ENCODE assay signal across 20 mouse cellular contexts in the genomic region with DNA sequence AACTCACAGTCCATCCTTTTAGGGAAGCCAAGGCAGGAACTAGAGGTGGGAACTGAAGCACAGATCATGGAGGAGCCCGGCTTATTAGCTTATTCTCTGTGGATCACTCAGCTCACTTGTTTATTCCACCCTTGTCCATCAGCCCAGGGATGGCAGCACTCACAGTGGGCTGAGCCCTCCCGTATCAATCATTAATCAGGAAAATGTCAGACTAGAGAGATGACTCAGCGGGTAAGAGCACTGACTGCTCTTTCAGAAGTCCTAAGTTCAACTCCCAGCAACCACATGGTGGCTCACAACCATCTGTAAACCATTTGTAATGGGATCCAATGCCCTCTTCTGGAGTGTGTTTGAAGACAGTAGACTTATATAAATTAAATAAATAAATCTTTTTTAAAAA. TPM values are rescaled to one million over a fixed set of nuclear protein-coding genes. Genes with fewer than 3 reads are reported as not detected.
DNase-seq lines count a peak whose midpoint lies in the region; ATAC-seq and TF ChIP-seq lines count a peak whose summit lies in the region.
"Had no signal": no experiment of that assay in that cellular context is flagged by ENCODE, and none has a peak within 500 bp of the region (broad histone marks: within the 10 kb centered on the region; RNA-seq: fewer than 3 reads in every experiment).

No protein-coding gene starts in this region.

- TF ChIP-seq EP300 in liver, postnatal 0 days (IDR thresholded peaks at IDR 0.05; ENCODE audit: low read depth): no peak

- H3K4me1 ChIP-seq in kidney, embryonic 15.5 days: no peaks in the 10 kb centered on the region
- H3K4me1 ChIP-seq in intestine, embryonic 15.5 days (replicated peaks): no peaks in the 10 kb centered on the region
- no peaks in the 10 kb centered on the region for H3K4me1 ChIP-seq in liver, postnatal 0 days (ENCODE audit: insufficient read depth)
- H3K4me1 ChIP-seq: forebrain, embryonic 12.5 days; heart, embryonic 12.5 days; hindbrain, embryonic 15.5 days; lung, embryonic 15.5 days had no signal

- TF ChIP-seq CTCF in liver, postnatal 0 days (IDR thresholded peaks at IDR 0.05; ENCODE audit: low read depth): 0 out of 2 replicates have a peak, but pooled peaks have one; percentile 17

- 92% methylated on average over 3 of the region's 3 CpGs for WGBS in kidney, embryonic 15.5 days
- 73% methylated on average over 3 of the region's 3 CpGs for WGBS in intestine, embryonic 15.5 days
- 54% methylated on average over 3 of the region's 3 CpGs for WGBS in liver, postnatal 0 days (ENCODE audit: insufficient replicate concordance)

- peaks cover 42% of the 10 kb centered on the region for H3K36me3 ChIP-seq in kidney, embryonic 15.5 days
- no peaks in the 10 kb centered on the region for H3K36me3 ChIP-seq in intestine, embryonic 15.5 days
- peaks cover 12% of the 10 kb centered on the region for H3K36me3 ChIP-seq in liver, postnatal 0 days (replicated peaks; ENCODE audit: insufficient read depth, low read length)

- no peak overlapping the region for H3K9ac ChIP-seq in kidney, embryonic 15.5 days
- H3K9ac ChIP-seq in intestine, embryonic 15.5 days: no peak overlapping the region
- H3K9ac ChIP-seq in liver, postnatal 0 days (replicated peaks): no peak overlapping the region
- H3K9ac ChIP-seq: forebrain, embryonic 12.5 days; heart, embryonic 12.5 days; hindbrain, embryonic 15.5 days; lung, embryonic 15.5 days had no signal

- H3K4me2 ChIP-seq in kidney, embryonic 15.5 days: no peak overlapping the region
- H3K4me2 ChIP-seq in intestine, embryonic 15.5 days (replicated peaks): no peak overlapping the region
- no peak overlapping the region for H3K4me2 ChIP-seq in liver, postnatal 0 days (ENCODE audit: low read depth, low read length)
- H3K4me2 ChIP-seq: forebrain, embryonic 12.5 days; heart, embryonic 12.5 days; hindbrain, embryonic 15.5 days; lung, embryonic 15.5 days; midbrain, embryonic 11.5 days had no signal

- no peaks in the 10 kb centered on the region for H3K9me3 ChIP-seq in kidney, embryonic 15.5 days (replicated peaks)
- H3K9me3 ChIP-seq in intestine, embryonic 15.5 days: no peaks in the 10 kb centered on the region
- no peaks in the 10 kb centered on the region for H3K9me3 ChIP-seq in liver, postnatal 0 days (ENCODE audit: low read length)
- H3K9me3 ChIP-seq: forebrain, embryonic 12.5 days; G1E; heart, embryonic 12.5 days; hindbrain, embryonic 15.5 days; lung, embryonic 15.5 days had no signal

- H3K27me3 ChIP-seq in kidney, embryonic 15.5 days: no peaks in the 10 kb centered on the region
- H3K27me3 ChIP-seq in intestine, embryonic 15.5 days (replicated peaks): no peaks in the 10 kb centered on the region
- H3K27me3 ChIP-seq in liver, postnatal 0 days (ENCODE audit: insufficient read depth, low read length): no peaks in the 10 kb centered on the region
- H3K27me3 ChIP-seq: forebrain, embryonic 12.5 days; heart, embryonic 12.5 days; hindbrain, embryonic 15.5 days; lung, embryonic 15.5 days had no signal

- ATAC-seq in kidney, embryonic 15.5 days (replicated peaks; ENCODE audit: low FRiP score): no peak
- peak; percentile 63 for ATAC-seq in intestine, embryonic 15.5 days
- ATAC-seq in liver, postnatal 0 days: peak; percentile 86
- ATAC-seq in megakaryocyte progenitor cell, adult 5-6 weeks (replicated peaks; ENCODE audit: poor library complexity): no peak

- no peak overlapping the region for H3K4me3 ChIP-seq in kidney, embryonic 15.5 days (replicated peaks)
- no peak overlapping the region for H3K4me3 ChIP-seq in intestine, embryonic 15.5 days (replicated peaks)
- no peak overlapping the region for H3K4me3 ChIP-seq in liver, postnatal 0 days (ENCODE audit: low read depth, low read length)
- H3K4me3 ChIP-seq: forebrain, embryonic 12.5 days; heart, embryonic 12.5 days; hindbrain, embryonic 15.5 days; lung, embryonic 15.5 days had no signal

- DNase-seq in kidney, adult 18-20 months: peak; percentile 16
- DNase-seq in kidney, postnatal 14 days: peak; percentile 44
- DNase-seq in liver, postnatal 0 days: no peak
- no peak for DNase-seq in thymus, postnatal 14 days
- DNase-seq in frontal cortex, adult 2 months (ENCODE audit: extremely low spot score in 1 of 2, low spot score in 1 of 2): no peak
- DNase-seq: cerebellum, adult 2 months; gastrocnemius, postnatal 10 days; heart, adult 11 months; heart, postnatal 36 days had no signal

- H3K27ac ChIP-seq in kidney, embryonic 15.5 days: no peak overlapping the region
- no peak overlapping the region for H3K27ac ChIP-seq in intestine, embryonic 15.5 days
- no peak overlapping the region for H3K27ac ChIP-seq in liver, postnatal 0 days (ENCODE audit: low read depth)
- H3K27ac ChIP-seq: forebrain, embryonic 12.5 days; hindbrain, embryonic 15.5 days; lung, embryonic 15.5 days; macrophage had no signal

RNA-seq across cellular contexts. Expression of a gene that starts 7.8 kb away (rescaled TPM):
- 44.1 and 51.8 TPM in 2 replicates for polyA plus RNA-seq in kidney, embryonic 15.5 days (2015; fragmentation: Nextera tagmentation; extraction: Ambion mirVana)
- 35.4 and 35.5 TPM in 2 replicates for polyA plus RNA-seq in intestine, embryonic 15.5 days (2015; fragmentation: Nextera tagmentation; extraction: Ambion mirVana)
- polyA plus RNA-seq in liver, postnatal 0 days (2015; fragmentation: Nextera tagmentation; extraction: Ambion mirVana): 15.4 and 16.4 TPM in 2 replicates
- total RNA-seq in megakaryocyte progenitor cell, adult 5-6 weeks (2015): 34.4 and 34.9 TPM in 2 replicates
- total RNA-seq in megakaryocyte progenitor cell, adult 5-6 weeks (2017): 48.6 and 69.7 TPM in 2 replicates
- 112 and 118 TPM in 2 replicates for polyA plus RNA-seq in frontal cortex, adult 2 months (2012; rRNA removed)

RNA-seq across cellular contexts. Expression of a gene that starts 24.8 kb away (rescaled TPM):
- polyA plus RNA-seq in kidney, embryonic 15.5 days (2015; fragmentation: Nextera tagmentation; extraction: Ambion mirVana): 1.6 and 1.9 TPM in 2 replicates
- polyA plus RNA-seq in intestine, embryonic 15.5 days (2015; fragmentation: Nextera tagmentation; extraction: Ambion mirVana): 1.5 and 2.1 TPM in 2 replicates
- polyA plus RNA-seq in liver, postnatal 0 days (2015; fragmentation: Nextera tagmentation; extraction: Ambion mirVana): 0.09 and 0.15 TPM in 2 replicates
- 0.34 and 0.42 TPM in 2 replicates for total RNA-seq in megakaryocyte progenitor cell, adult 5-6 weeks (2015)
- total RNA-seq in megakaryocyte progenitor cell, adult 5-6 weeks (2017): 0.21 and 0.68 TPM in 2 replicates
- 7.4 and 7.8 TPM in 2 replicates for polyA plus RNA-seq in frontal cortex, adult 2 months (2012; rRNA removed)
- total RNA-seq: monocyte, adult 5-6 weeks had no signal

RNA-seq across cellular contexts. Expression of a gene that starts 35.0 kb away (rescaled TPM):
- 26.3 and 30.9 TPM in 2 replicates for polyA plus RNA-seq in kidney, embryonic 15.5 days (2015; fragmentation: Nextera tagmentation; extraction: Ambion mirVana)
- polyA plus RNA-seq in intestine, embryonic 15.5 days (2015; fragmentation: Nextera tagmentation; extraction: Ambion mirVana): 23.0 and 23.9 TPM in 2 replicates
- 9.6 and 10.3 TPM in 2 replicates for polyA plus RNA-seq in liver, postnatal 0 days (2015; fragmentation: Nextera tagmentation; extraction: Ambion mirVana)
- total RNA-seq in megakaryocyte progenitor cell, adult 5-6 weeks (2015): 12.2 and 14.6 TPM in 2 replicates
- total RNA-seq in megakaryocyte progenitor cell, adult 5-6 weeks (2017): 4.6 and 7.1 TPM in 2 replicates
- 23.8 and 25.1 TPM in 2 replicates for polyA plus RNA-seq in frontal cortex, adult 2 months (2012; rRNA removed)

RNA-seq across cellular contexts. Expression of a gene that starts 43.8 kb away (rescaled TPM):
- 40.0 and 44.8 TPM in 2 replicates for polyA plus RNA-seq in kidney, embryonic 15.5 days (2015; fragmentation: Nextera tagmentation; extraction: Ambion mirVana)
- 37.6 and 37.7 TPM in 2 replicates for polyA plus RNA-seq in intestine, embryonic 15.5 days (2015; fragmentation: Nextera tagmentation; extraction: Ambion mirVana)
- polyA plus RNA-seq in liver, postnatal 0 days (2015; fragmentation: Nextera tagmentation; extraction: Ambion mirVana): 22.2 and 25.0 TPM in 2 replicates
- total RNA-seq in megakaryocyte progenitor cell, adult 5-6 weeks (2015): 33.0 and 33.7 TPM in 2 replicates
- 48.6 and 58.7 TPM in 2 replicates for total RNA-seq in megakaryocyte progenitor cell, adult 5-6 weeks (2017)
- polyA plus RNA-seq in frontal cortex, adult 2 months (2012; rRNA removed): 51.9 and 58.0 TPM in 2 replicates

RNA-seq across cellular contexts. Expression of a gene that starts 46.6 kb away (rescaled TPM):
- polyA plus RNA-seq in kidney, embryonic 15.5 days (2015; fragmentation: Nextera tagmentation; extraction: Ambion mirVana): 19.6 and 20.2 TPM in 2 replicates
- polyA plus RNA-seq in intestine, embryonic 15.5 days (2015; fragmentation: Nextera tagmentation; extraction: Ambion mirVana): 12.4 TPM in 2 replicates
- polyA plus RNA-seq in liver, postnatal 0 days (2015; fragmentation: Nextera tagmentation; extraction: Ambion mirVana): 2.0 and 3.4 TPM in 2 replicates
- total RNA-seq in megakaryocyte progenitor cell, adult 5-6 weeks (2015): 0.88 and 1.2 TPM in 2 replicates
- 0.33 and 1.1 TPM in 2 replicates for total RNA-seq in megakaryocyte progenitor cell, adult 5-6 weeks (2017)
- polyA plus RNA-seq in frontal cortex, adult 2 months (2012; rRNA removed): 23.7 and 25.4 TPM in 2 replicates
- total RNA-seq: monocyte, adult 5-6 weeks had no signal

Comparison
In these comparisons a context has a peak if more than half of its experiments do, and no peak if none do; other contexts are left out.
1. DNase-seq: peak in kidney, adult 18-20 months (single experiment) and kidney, postnatal 14 days (single experiment); none in liver, postnatal 0 days (single experiment), thymus, postnatal 14 days (single experiment) and frontal cortex, adult 2 months (0 of 2).
2. ATAC-seq: peak in intestine, embryonic 15.5 days (single experiment) and liver, postnatal 0 days (single experiment); none in kidney, embryonic 15.5 days (single experiment) and megakaryocyte progenitor cell, adult 5-6 weeks (single experiment).